ENCODE assay signal across 8 mouse cellular contexts in the genomic region with DNA sequence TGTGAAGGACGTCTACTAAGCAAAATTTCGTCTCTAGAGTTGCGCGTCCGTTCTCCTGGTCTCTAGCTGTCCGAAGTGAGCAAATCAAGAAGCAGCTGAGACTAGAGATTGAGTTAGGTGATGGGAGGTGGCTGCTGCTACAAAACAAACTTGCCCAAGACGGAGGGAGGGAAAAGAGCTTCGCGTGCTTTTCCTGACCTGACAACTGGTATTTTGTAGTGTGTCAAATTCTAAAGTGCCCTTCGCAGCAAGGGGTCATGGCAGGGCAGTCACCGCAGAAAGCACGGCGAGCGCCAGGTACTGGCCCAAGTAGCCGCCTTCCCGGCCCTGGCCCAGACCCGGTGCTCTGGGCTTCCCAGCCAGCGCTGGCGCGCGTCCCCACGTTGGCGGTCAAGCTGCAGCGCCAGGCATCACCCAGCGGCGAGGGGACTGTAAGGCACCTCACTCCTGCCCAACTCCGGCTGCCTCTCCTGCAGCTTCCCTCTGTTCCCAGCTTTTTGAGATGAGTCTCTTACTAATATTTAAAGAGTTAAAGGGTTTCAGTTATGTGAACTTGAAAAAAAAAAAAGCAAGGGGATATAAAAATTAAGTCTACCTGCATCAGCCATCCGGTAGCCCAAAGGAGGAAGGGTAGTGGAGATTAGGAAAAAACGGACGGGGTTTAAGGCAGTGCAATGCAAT.
DNase-seq lines count a peak whose midpoint lies in the region; ATAC-seq and TF ChIP-seq lines count a peak whose summit lies in the region.

No protein-coding gene starts in this region.

- TF ChIP-seq CTCF in ES-Bruce4 (IDR thresholded peaks at IDR 0.05; ENCODE audit: low read depth, low read length): peak; percentile 47

- no peaks in the 10 kb centered on the region for H3K4me1 ChIP-seq in ES-Bruce4 (ENCODE audit: control insufficient read depth, insufficient read depth, low read length)
- peaks cover 31% of the 10 kb centered on the region for H3K4me1 ChIP-seq in forebrain, embryonic 15.5 days
- H3K4me1 ChIP-seq in lung, embryonic 15.5 days: peaks cover 23% of the 10 kb centered on the region

- peak overlapping the region; percentile 98 for H3K4me2 ChIP-seq in forebrain, embryonic 15.5 days (replicated peaks)
- H3K4me2 ChIP-seq in lung, embryonic 15.5 days: peak overlapping the region; percentile 90

- H3K9me3 ChIP-seq in ES-Bruce4 (replicated peaks; ENCODE audit: control insufficient read depth, insufficient read depth, low read length, poor library complexity, severe bottlenecking): no peaks in the 10 kb centered on the region
- H3K9me3 ChIP-seq in forebrain, embryonic 15.5 days: no peaks in the 10 kb centered on the region
- no peaks in the 10 kb centered on the region for H3K9me3 ChIP-seq in lung, embryonic 15.5 days

- peak overlapping the region; percentile 78 for H3K27ac ChIP-seq in ES-Bruce4 (ENCODE audit: insufficient read depth, low read length)
- H3K27ac ChIP-seq in forebrain, embryonic 15.5 days (replicated peaks): no peak overlapping the region
- peak overlapping the region; percentile 97 for H3K27ac ChIP-seq in lung, embryonic 15.5 days

- no peak for TF ChIP-seq POLR2A in ES-Bruce4 (IDR thresholded peaks at IDR 0.05; ENCODE audit: insufficient read depth, low read length)

- 1% methylated on average over 30 of the region's 30 CpGs for WGBS in forebrain, embryonic 15.5 days
- 1% methylated on average over 30 of the region's 30 CpGs for WGBS in lung, embryonic 15.5 days

- intact Hi-C loops in heart, postnatal 14 days (cut with DNase I): loop anchor here (1.0 to 5.0 kb wide), 7 partner anchors 40 to 446 kb away; no protein-coding TSS in a partner anchor

- peak overlapping the region; percentile 68 for H3K4me3 ChIP-seq in ES-Bruce4 (ENCODE audit: low read depth, low read length)
- peak overlapping the region; percentile 73 for H3K4me3 ChIP-seq in forebrain, embryonic 15.5 days
- H3K4me3 ChIP-seq in lung, embryonic 15.5 days: peak overlapping the region; percentile 59

- peak overlapping the region; percentile 94 for H3K9ac ChIP-seq in ES-Bruce4 (ENCODE audit: low read depth, poor library complexity, severe bottlenecking)
- peak overlapping the region; percentile 24; the same call in 1 of the 2 replicates for H3K9ac ChIP-seq in forebrain, embryonic 15.5 days (replicated peaks)
- peak overlapping the region; percentile 42 for H3K9ac ChIP-seq in lung, embryonic 15.5 days

- TF ChIP-seq EP300 in ES-Bruce4 (IDR thresholded peaks at IDR 0.05; ENCODE audit: insufficient read depth, low read depth, low read length): peak; percentile 32; the same call in 1 of the 2 replicates

- DNase-seq in c-Kit-positive CD71-positive TER-119-negative erythroid progenitor cells, embryonic 14.5 days (ENCODE audit: low read depth): peak; percentile 15
- DNase-seq in heart, postnatal 14 days: peak; percentile 87 to 90
- peak; percentile 65 to 76 for DNase-seq in layer of hippocampus, adult 18-20 months (ENCODE audit: low spot score in 2 of 2)
- peak; percentile 59 for DNase-seq in ovary, adult 18-20 months (ENCODE audit: low spot score)
- peak; percentile 45 to 64 for DNase-seq in thymus, postnatal 10 days (ENCODE audit: low spot score in 2 of 2)

- peaks cover 28% of the 10 kb centered on the region for H3K36me3 ChIP-seq in ES-Bruce4 (ENCODE audit: control insufficient read depth, insufficient read depth, low read length, poor library complexity, severe bottlenecking)
- 0 out of 2 replicates have a peak, but pooled peaks cover 3% of the 10 kb centered on the region for H3K36me3 ChIP-seq in forebrain, embryonic 15.5 days
- 0 out of 2 replicates have a peak, but pooled peaks cover 7% of the 10 kb centered on the region for H3K36me3 ChIP-seq in lung, embryonic 15.5 days

- peak; percentile 45; the same call in 1 of the 2 replicates for ATAC-seq in forebrain, embryonic 15.5 days (replicated peaks)
- peak; percentile 32; the same call in 1 of the 2 replicates for ATAC-seq in lung, embryonic 15.5 days (ENCODE audit: borderline replicate concordance, extremely low read depth, low FRiP score, low TSS enrichment)

- no peaks in the 10 kb centered on the region for H3K27me3 ChIP-seq in ES-Bruce4 (ENCODE audit: control insufficient read depth, insufficient read depth, low read length, poor library complexity, severe bottlenecking)
- H3K27me3 ChIP-seq in forebrain, embryonic 15.5 days: peaks cover 12% of the 10 kb centered on the region
- peaks cover 6% of the 10 kb centered on the region; the same call in 1 of the 2 replicates for H3K27me3 ChIP-seq in lung, embryonic 15.5 days

Comparison
In these comparisons a context has a peak if more than half of its experiments do, and no peak if none do; other contexts are left out.
1. H3K9ac ChIP-seq: peak in every context shown above with its lines; median percentile 94 in ES-Bruce4; 42 in lung, embryonic 15.5 days; 24 in forebrain, embryonic 15.5 days.
2. DNase-seq: peak in every context shown above with its lines; median percentile 88 in heart, postnatal 14 days; 70 in layer of hippocampus, adult 18-20 months; 59 in ovary, adult 18-20 months; 54 in thymus, postnatal 10 days; 15 in c-Kit-positive CD71-positive TER-119-negative erythroid progenitor cells, embryonic 14.5 days.